Mouse (Mus musculus): ENCODE data around the gene Izumo2. TPM values are rescaled to one million over a fixed set of nuclear protein-coding genes. Genes with fewer than 3 reads are reported as not detected.
"Not testable (repeated sequence)": the region's sequence is repeated elsewhere in the genome, so short reads cannot be mapped to it uniquely, and the experiment has no call there.

Izumo2 gene
- total RNA-seq, 1 experiment = 0.40 TPM

GRCm38 (mm10) chr7:44744270-44744669 lies 35.7 kb downstream of the Izumo2 start:
- H3K36me3 ChIP-seq (ENCODE audit: control insufficient read depth, insufficient read depth, low read length, poor library complexity, severe bottlenecking) = peaks cover 5% of the 10 kb centered on the region
- H3K9ac ChIP-seq (ENCODE audit: insufficient read depth, low read depth, low read length, poor library complexity, severe bottlenecking) = peak overlapping the region; percentile 5; the same call in 1 of the 2 replicates
- peak overlapping the region in 1 of 2 experiments; percentile 65; a peak in 1 of 4 replicates for H3K4me3 ChIP-seq (ENCODE audit: insufficient read depth in 1 of 2, low read depth in 1 of 2, low read length in 2 of 2, poor library complexity in 1 of 2, severe bottlenecking in 1 of 2)
- no peak for TF ChIP-seq ZNF384 (IDR thresholded peaks at IDR 0.05; ENCODE audit: low read depth, low read length)
- TF ChIP-seq ZC3H11A (IDR thresholded peaks at IDR 0.05; ENCODE audit: borderline replicate concordance, low read depth, low read length) = no peak
- TF ChIP-seq HCFC1 (IDR thresholded peaks at IDR 0.05; ENCODE audit: borderline replicate concordance, insufficient read depth, low read length) = no peak
- no peak for TF ChIP-seq CHD2 (IDR thresholded peaks at IDR 0.05; ENCODE audit: low read depth, low read length)
- no peak for TF ChIP-seq MAFK (IDR thresholded peaks at IDR 0.05; ENCODE audit: insufficient read depth, low read depth, low read length)
- H3K4me1 ChIP-seq (ENCODE audit: control insufficient read depth in 2 of 2, insufficient read depth in 2 of 2, low read length in 2 of 2, poor library complexity in 1 of 2) = peaks cover 2 to 3% of the 10 kb centered on the region in 2 experiments; a peak in 3 of 4 replicates
- H3K27ac ChIP-seq (ENCODE audit: insufficient read depth, low read depth, low read length, poor library complexity, severe bottlenecking) = no peak overlapping the region
- in situ Hi-C loops (cut with MboI; ENCODE audit: low sequenced_read_pairs in 2 of 2, unreplicated experiment in 2 of 2) = no loop called here
- no peak for DNase-seq (ENCODE audit: low read depth, low spot score)
- H3K9me3 ChIP-seq (ENCODE audit: control insufficient read depth, insufficient read depth, low read depth, low read length) = no peaks in the 10 kb centered on the region

DNA sequence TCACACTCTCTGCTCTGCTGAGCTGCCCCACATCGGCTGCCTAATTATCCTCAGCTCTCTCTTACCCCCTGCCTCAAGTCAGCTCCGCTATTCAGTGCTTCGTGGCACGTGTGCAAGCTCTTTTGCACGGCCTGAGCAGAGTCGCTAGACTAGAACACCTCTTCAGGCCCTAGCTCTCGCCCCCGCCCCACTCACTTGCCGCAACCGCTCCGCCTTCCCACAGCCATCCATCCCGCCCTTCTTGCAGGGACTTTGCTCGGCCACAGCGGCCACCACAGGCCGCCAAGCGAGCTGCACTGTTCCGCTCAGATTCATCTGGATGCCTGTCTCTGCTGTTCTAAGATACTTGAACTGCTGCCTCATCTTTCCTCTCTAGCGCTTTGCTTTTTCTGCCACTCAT lies 36.5 kb downstream of the Izumo2 start:
- in situ Hi-C loops (cut with MboI; ENCODE audit: low sequenced_read_pairs in 2 of 2, unreplicated experiment in 2 of 2) = no loop called here
- no peaks in the 10 kb centered on the region for H3K9me3 ChIP-seq (ENCODE audit: control insufficient read depth, insufficient read depth, low read depth, low read length)
- peaks cover 2 to 3% of the 10 kb centered on the region in 2 experiments; a peak in 3 of 4 replicates for H3K4me1 ChIP-seq (ENCODE audit: control insufficient read depth in 2 of 2, insufficient read depth in 2 of 2, low read length in 2 of 2, poor library complexity in 1 of 2)
- H3K4me3 ChIP-seq (ENCODE audit: insufficient read depth in 1 of 2, low read depth in 1 of 2, low read length in 2 of 2, poor library complexity in 1 of 2, severe bottlenecking in 1 of 2) = peak overlapping the region; percentile 65 to 69
- H3K9ac ChIP-seq (ENCODE audit: insufficient read depth, low read depth, low read length, poor library complexity, severe bottlenecking) = peak overlapping the region; percentile 70; the same call in 1 of the 2 replicates
- peaks cover 3% of the 10 kb centered on the region; the same call in 1 of the 2 replicates for H3K36me3 ChIP-seq (ENCODE audit: control insufficient read depth, insufficient read depth, low read length, poor library complexity, severe bottlenecking)
- no peak overlapping the region for H3K27ac ChIP-seq (ENCODE audit: insufficient read depth, low read depth, low read length, poor library complexity, severe bottlenecking)
- peak; percentile 27; the same call in 1 of the 2 replicates for TF ChIP-seq HCFC1 (IDR thresholded peaks at IDR 0.05; ENCODE audit: borderline replicate concordance, insufficient read depth, low read length)
- no peak for TF ChIP-seq MAFK (IDR thresholded peaks at IDR 0.05; ENCODE audit: insufficient read depth, low read depth, low read length)
- no peak for TF ChIP-seq ZNF384 (IDR thresholded peaks at IDR 0.05; ENCODE audit: low read depth, low read length)
- no peak for TF ChIP-seq CHD2 (IDR thresholded peaks at IDR 0.05; ENCODE audit: low read depth, low read length)
- no peak for TF ChIP-seq ZC3H11A (IDR thresholded peaks at IDR 0.05; ENCODE audit: borderline replicate concordance, low read depth, low read length)
- peak; percentile 70 for DNase-seq (ENCODE audit: low read depth, low spot score)

DNA sequence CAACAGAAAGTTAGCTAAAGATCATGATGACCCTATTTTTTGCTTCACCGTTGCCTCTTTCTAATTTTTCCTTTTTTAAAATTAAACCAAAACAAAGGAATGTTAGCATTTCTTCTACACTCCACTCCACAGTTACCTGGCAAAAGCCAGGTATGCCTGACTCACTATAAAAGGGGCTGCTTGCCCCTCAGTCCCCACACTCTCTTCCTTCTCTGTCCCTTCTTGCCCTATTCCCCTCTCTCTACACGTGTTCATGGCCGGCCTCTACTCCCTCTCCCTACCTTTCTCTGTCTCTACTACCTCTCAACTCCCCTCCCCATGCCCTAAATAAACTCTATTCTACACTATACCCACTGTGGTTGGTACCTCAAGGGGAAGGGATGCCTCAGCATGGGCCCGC lies 38.6 kb downstream of the Izumo2 start:
- in situ Hi-C loops (cut with MboI; ENCODE audit: low sequenced_read_pairs in 2 of 2, unreplicated experiment in 2 of 2) = no loop called here
- Histone ChIP-seq H3K36me3 (ENCODE audit: control insufficient read depth, insufficient read depth, low read length, poor library complexity, severe bottlenecking) (peaks cover 2% of the 10 kb centered on the region; the same call in 1 of the 2 replicates), H3K4me3 (ENCODE audit: insufficient read depth in 1 of 2, low read depth in 1 of 2, low read length in 2 of 2, poor library complexity in 1 of 2, severe bottlenecking in 1 of 2) (peak overlapping the region; percentile 81 to 87), H3K4me1 (ENCODE audit: control insufficient read depth in 2 of 2, insufficient read depth in 2 of 2, low read length in 2 of 2, poor library complexity in 1 of 2) (peaks cover 2 to 3% of the 10 kb centered on the region in 2 experiments; a peak in 3 of 4 replicates), H3K9ac (ENCODE audit: insufficient read depth, low read depth, low read length, poor library complexity, severe bottlenecking) (peak overlapping the region; percentile 89), H3K9me3 (ENCODE audit: control insufficient read depth, insufficient read depth, low read depth, low read length) (no peaks in the 10 kb centered on the region), H3K27ac (ENCODE audit: insufficient read depth, low read depth, low read length, poor library complexity, severe bottlenecking) (no peak overlapping the region)
- DNase-seq (ENCODE audit: low read depth, low spot score) = no peak
- no peak for TF ChIP-seq CHD2 (IDR thresholded peaks at IDR 0.05; ENCODE audit: low read depth, low read length)
- no peak for TF ChIP-seq HCFC1 (IDR thresholded peaks at IDR 0.05; ENCODE audit: borderline replicate concordance, insufficient read depth, low read length)
- no peak for TF ChIP-seq ZNF384 (IDR thresholded peaks at IDR 0.05; ENCODE audit: low read depth, low read length)
- no peak for TF ChIP-seq MAFK (IDR thresholded peaks at IDR 0.05; ENCODE audit: insufficient read depth, low read depth, low read length)
- no peak for TF ChIP-seq ZC3H11A (IDR thresholded peaks at IDR 0.05; ENCODE audit: borderline replicate concordance, low read depth, low read length)

DNA sequence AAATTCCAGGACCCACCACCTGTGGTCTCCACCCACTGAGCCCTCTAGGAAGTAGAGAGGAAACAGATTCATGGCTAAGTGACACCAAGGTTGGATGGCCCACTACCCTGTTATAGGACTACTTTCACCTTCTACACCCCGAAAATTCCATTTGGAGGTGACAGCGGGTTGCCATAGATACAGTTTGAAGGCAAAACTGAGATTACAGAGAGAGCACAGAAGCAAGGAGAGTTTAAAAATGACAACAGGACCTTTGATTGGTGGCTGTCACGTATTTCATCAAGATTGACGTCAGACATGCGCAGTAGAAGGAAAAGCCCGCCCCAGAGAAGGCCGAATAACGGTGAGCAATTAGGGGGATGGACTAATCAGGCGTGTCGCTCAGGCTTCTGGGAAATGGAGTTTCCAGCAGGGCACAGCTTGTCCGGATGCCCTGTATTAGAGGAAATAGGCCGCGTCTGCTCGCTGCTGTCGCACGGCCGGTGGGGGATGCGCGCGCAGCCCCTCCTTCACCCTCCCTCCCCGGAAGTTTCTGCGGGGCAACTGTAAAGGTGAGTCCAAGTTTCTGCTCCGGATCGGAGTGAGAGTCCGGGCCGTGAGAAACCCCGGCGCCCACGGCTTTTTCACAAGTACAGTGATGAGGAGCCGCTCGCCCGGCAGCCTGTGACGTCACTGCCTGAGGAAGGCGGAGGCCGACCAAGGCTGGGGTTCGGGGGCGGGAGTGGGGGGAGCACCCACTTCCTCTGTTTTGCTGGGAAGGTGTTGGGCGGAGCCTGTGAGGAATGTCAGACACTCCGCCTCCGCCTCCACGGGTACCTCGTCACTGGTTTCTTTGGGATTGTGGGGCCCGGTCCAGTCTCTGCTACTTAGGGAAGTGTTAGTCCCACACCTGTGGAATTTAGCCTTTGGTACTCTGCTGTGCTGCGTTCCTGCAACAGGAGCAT lies 39.8 kb downstream of the Izumo2 start, which contains the start of gene Vrk3:
Gene Vrk3, plus strand, starts transcription at position 313 of the 944 bp plus-strand sequence.
- peaks cover 5% of the 10 kb centered on the region; the same call in 1 of the 2 replicates for H3K36me3 ChIP-seq (ENCODE audit: control insufficient read depth, insufficient read depth, low read length, poor library complexity, severe bottlenecking)
- TF ChIP-seq CHD2 (IDR thresholded peaks at IDR 0.05; ENCODE audit: low read depth, low read length) = no peak
- peak; percentile 93 for TF ChIP-seq HCFC1 (IDR thresholded peaks at IDR 0.05; ENCODE audit: borderline replicate concordance, insufficient read depth, low read length)
- in situ Hi-C loops (cut with MboI; ENCODE audit: low sequenced_read_pairs in 2 of 2, unreplicated experiment in 2 of 2) = no loop called here
- peak; percentile 95 for DNase-seq (ENCODE audit: low read depth, low spot score)
- peak within 1 kb of the TSS; percentile 71 for H3K27ac ChIP-seq (ENCODE audit: insufficient read depth, low read depth, low read length, poor library complexity, severe bottlenecking)
- H3K9ac ChIP-seq (ENCODE audit: insufficient read depth, low read depth, low read length, poor library complexity, severe bottlenecking) = peak within 1 kb of the TSS; percentile 89
- peaks cover 2 to 3% of the 10 kb centered on the region in 2 experiments; a peak in 3 of 4 replicates for H3K4me1 ChIP-seq (ENCODE audit: control insufficient read depth in 2 of 2, insufficient read depth in 2 of 2, low read length in 2 of 2, poor library complexity in 1 of 2)
- H3K4me3 ChIP-seq (ENCODE audit: insufficient read depth in 1 of 2, low read depth in 1 of 2, low read length in 2 of 2, poor library complexity in 1 of 2, severe bottlenecking in 1 of 2) = peak within 1 kb of the TSS; percentile 81 to 87
- H3K9me3 ChIP-seq (ENCODE audit: control insufficient read depth, insufficient read depth, low read depth, low read length) = no peaks in the 10 kb centered on the region

DNA sequence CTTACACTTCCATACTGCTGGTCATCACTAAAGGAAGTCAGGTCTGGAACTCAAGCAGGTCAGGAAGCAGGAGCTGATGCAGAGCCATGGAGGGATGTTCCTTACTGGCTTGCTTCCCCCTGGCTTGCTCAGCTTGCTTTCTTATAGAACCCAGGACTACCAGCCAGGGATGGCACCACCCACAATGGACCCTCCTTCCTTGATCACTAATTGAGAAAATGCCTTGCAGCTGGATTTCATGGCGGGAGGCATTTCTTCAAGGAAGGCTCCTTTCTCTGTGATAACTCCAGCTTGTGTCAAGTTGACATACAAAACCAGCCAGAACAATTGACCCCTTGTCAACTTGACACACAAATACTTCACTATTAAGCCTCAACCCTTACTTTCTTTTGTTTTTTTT lies 42.4 kb downstream of the Izumo2 start, which contains the start of gene Zfp473:
Gene Zfp473, minus strand, starts transcription at position 101 of the 400 bp plus-strand sequence.
- peaks cover 18% of the 10 kb centered on the region for H3K36me3 ChIP-seq (ENCODE audit: control insufficient read depth, insufficient read depth, low read length, poor library complexity, severe bottlenecking)
- H3K27ac ChIP-seq (ENCODE audit: insufficient read depth, low read depth, low read length, poor library complexity, severe bottlenecking); H3K4me1 ChIP-seq (ENCODE audit: control insufficient read depth in 2 of 2, insufficient read depth in 2 of 2, low read length in 2 of 2, poor library complexity in 1 of 2); H3K4me3 ChIP-seq (ENCODE audit: insufficient read depth in 1 of 2, low read depth in 1 of 2, low read length in 2 of 2, poor library complexity in 1 of 2, severe bottlenecking in 1 of 2); H3K9me3 ChIP-seq (ENCODE audit: control insufficient read depth, insufficient read depth, low read depth, low read length); DNase-seq (ENCODE audit: low read depth, low spot score); in situ Hi-C loops (cut with MboI; ENCODE audit: low sequenced_read_pairs in 2 of 2, unreplicated experiment in 2 of 2); H3K9ac ChIP-seq (ENCODE audit: insufficient read depth, low read depth, low read length, poor library complexity, severe bottlenecking): not testable (repeated sequence)

Measured in ES-E14 (cell line).